ENCODE assay signal across 8 mouse cellular contexts in the genomic region with DNA sequence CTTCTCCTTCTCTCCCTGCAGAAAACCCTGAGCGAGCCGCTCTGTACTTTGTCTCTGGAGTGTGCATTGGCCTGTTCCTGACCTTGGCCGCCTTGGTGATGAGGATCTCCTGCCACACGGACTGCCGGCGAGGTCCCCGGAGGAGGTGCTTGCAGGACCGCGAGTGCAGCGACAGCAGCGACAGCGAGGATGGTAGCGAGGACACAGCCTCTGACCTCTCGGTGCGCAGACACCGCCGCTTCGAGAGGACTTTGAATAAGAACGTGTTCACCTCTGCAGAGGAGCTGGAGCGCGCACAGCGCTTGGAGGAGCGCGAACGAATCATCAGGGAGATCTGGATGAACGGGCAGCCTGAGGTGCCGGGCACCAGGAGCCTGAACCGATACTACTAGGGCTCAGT. TPM values are rescaled to one million over a fixed set of nuclear protein-coding genes. Genes with fewer than 3 reads are reported as not detected.
DNase-seq lines count a peak whose midpoint lies in the region; ATAC-seq and TF ChIP-seq lines count a peak whose summit lies in the region.

No protein-coding gene starts in this region.

- H3K27ac ChIP-seq in heart, adult 2 months = peak overlapping the region; percentile 42
- H3K27ac ChIP-seq in embryonic facial prominence, embryonic 13.5 days = no peak overlapping the region
- H3K27ac ChIP-seq in neural tube, embryonic 14.5 days (ENCODE audit: low read depth, low read length) = no peak overlapping the region

- H3K4me1 ChIP-seq in heart, adult 2 months (ENCODE audit: control insufficient read depth, insufficient read depth, low read length) = no peaks in the 10 kb centered on the region
- H3K4me1 ChIP-seq in embryonic facial prominence, embryonic 13.5 days = peaks cover 8% of the 10 kb centered on the region; the same call in 1 of the 2 replicates
- no peaks in the 10 kb centered on the region for H3K4me1 ChIP-seq in neural tube, embryonic 14.5 days (ENCODE audit: control insufficient read depth, insufficient read depth, low read length)

- H3K4me2 ChIP-seq in embryonic facial prominence, embryonic 13.5 days = peak overlapping the region; percentile 50
- peak overlapping the region; percentile 46 for H3K4me2 ChIP-seq in neural tube, embryonic 14.5 days (ENCODE audit: low read depth, low read length)

- no peak for DNase-seq in heart, adult 2 months
- DNase-seq in heart, adult 9 months (ENCODE audit: low spot score in 2 of 2) = no peak
- DNase-seq in ES-CJ7 (ENCODE audit: low read depth, low spot score) (peak; percentile 20), MN1 (ENCODE audit: low spot score) (no peak)
- peak; percentile 23 for DNase-seq in kidney, postnatal 10 days
- no peak for DNase-seq in ovary, postnatal 14 days (ENCODE audit: low spot score)

- no peak for TF ChIP-seq EP300 in heart, adult 2 months (IDR thresholded peaks at IDR 0.05; ENCODE audit: insufficient read depth, low read depth, low read length)

- H3K36me3 ChIP-seq in heart, adult 2 months (ENCODE audit: control insufficient read depth, insufficient read depth, low read length) = no peaks in the 10 kb centered on the region
- peaks cover 8% of the 10 kb centered on the region for H3K36me3 ChIP-seq in embryonic facial prominence, embryonic 13.5 days
- H3K36me3 ChIP-seq in neural tube, embryonic 14.5 days (ENCODE audit: control insufficient read depth, insufficient read depth, low read length) = no peaks in the 10 kb centered on the region

- TF ChIP-seq POLR2A in heart, adult 2 months (IDR thresholded peaks at IDR 0.05; ENCODE audit: insufficient read depth, low read depth, low read length) = no peak

- WGBS in heart, adult 2 months = 29% methylated on average over 28 of the region's 28 CpGs
- 8% methylated on average over 28 of the region's 28 CpGs for WGBS in embryonic facial prominence, embryonic 13.5 days
- WGBS in neural tube, embryonic 14.5 days = 2% methylated on average over 28 of the region's 28 CpGs

- intact Hi-C loops in heart, adult 2 months (cut with DNase I) = no loop called here

- H3K9me3 ChIP-seq in embryonic facial prominence, embryonic 13.5 days = no peaks in the 10 kb centered on the region
- H3K9me3 ChIP-seq in neural tube, embryonic 14.5 days (ENCODE audit: control insufficient read depth, low read length) = no peaks in the 10 kb centered on the region

- no peaks in the 10 kb centered on the region; the same call in 1 of the 2 replicates for H3K27me3 ChIP-seq in heart, adult 2 months (ENCODE audit: control insufficient read depth, insufficient read depth, low read length)
- peaks cover 14% of the 10 kb centered on the region for H3K27me3 ChIP-seq in embryonic facial prominence, embryonic 13.5 days
- no peaks in the 10 kb centered on the region for H3K27me3 ChIP-seq in neural tube, embryonic 14.5 days (ENCODE audit: control insufficient read depth, insufficient read depth, low read length)

- no peak for ATAC-seq in embryonic facial prominence, embryonic 13.5 days (ENCODE audit: insufficient number of reproducible peaks, insufficient read depth, low FRiP score, low TSS enrichment, low read depth)
- peak; percentile 41; the same call in 1 of the 2 replicates for ATAC-seq in neural tube, embryonic 14.5 days (ENCODE audit: low read depth)

- no peak for TF ChIP-seq CTCF in heart, adult 2 months (IDR thresholded peaks at IDR 0.05)

- no peak overlapping the region for H3K9ac ChIP-seq in heart, adult 2 months (ENCODE audit: low read depth, low read length)
- 0 out of 2 replicates have a peak overlapping the region, but pooled peaks have one; percentile 27 for H3K9ac ChIP-seq in embryonic facial prominence, embryonic 13.5 days
- no peak overlapping the region for H3K9ac ChIP-seq in neural tube, embryonic 14.5 days (replicated peaks; ENCODE audit: low read depth, low read length)

- no peak overlapping the region for H3K4me3 ChIP-seq in heart, adult 2 months
- H3K4me3 ChIP-seq in embryonic facial prominence, embryonic 13.5 days = peak overlapping the region; percentile 17
- H3K4me3 ChIP-seq in neural tube, embryonic 14.5 days (ENCODE audit: low read depth, low read length) = peak overlapping the region; percentile 23

- no peaks in the 10 kb centered on the region for H3K79me2 ChIP-seq in heart, adult 2 months (replicated peaks; ENCODE audit: control insufficient read depth, insufficient read depth, low read length)

RNA-seq across cellular contexts. Expression of gene Eva1a, which starts 50.9 kb away (rescaled TPM):
- total RNA-seq in heart, adult 2 months (2021) = 1 to 10 TPM; 1.8 to 2.4 TPM
- polyA plus RNA-seq in heart, adult 2 months (2012; rRNA removed) = 2.0 and 2.5 TPM in 2 replicates
- polyA plus RNA-seq in embryonic facial prominence, embryonic 13.5 days (2015; fragmentation: Nextera tagmentation; extraction: Ambion mirVana) = 19.3 and 22.1 TPM in 2 replicates
- 0.70 and 0.90 TPM in 2 replicates for polyA plus RNA-seq in neural tube, embryonic 14.5 days (2014; fragmentation: Nextera tagmentation; extraction: Ambion mirVana)

Comparison
In these comparisons a context has a peak if more than half of its experiments do, and no peak if none do; other contexts are left out.
1. DNase-seq: peak in ES-CJ7 (single experiment) and kidney, postnatal 10 days (single experiment); none in heart, adult 2 months (0 of 2), heart, adult 9 months (0 of 2), MN1 (single experiment) and ovary, postnatal 14 days (single experiment).